ENCODE assay signal across 15 mouse cellular contexts in genomic region chr11:35204084-35204483, GRCm38 (mm10).
A peak's percentile ranks its signal among the peaks of the same experiment; 100 is the strongest.
DNase-seq lines count a peak whose midpoint lies in the region; ATAC-seq and TF ChIP-seq lines count a peak whose summit lies in the region.
"Had no signal": no experiment of that assay in that cellular context is flagged by ENCODE, and none has a peak within 500 bp of the region (broad histone marks: within the 10 kb centered on the region; RNA-seq: fewer than 3 reads in every experiment).

No protein-coding gene starts in this region.

- no peak overlapping the region for H3K4me2 ChIP-seq in intestine, embryonic 15.5 days (replicated peaks)
- no peak overlapping the region for H3K4me2 ChIP-seq in intestine, postnatal 0 days (replicated peaks; ENCODE audit: low read depth)
- H3K4me2 ChIP-seq in neural tube, embryonic 11.5 days (ENCODE audit: low read depth) = no peak overlapping the region
- H3K4me2 ChIP-seq in hindbrain, embryonic 15.5 days = 0 out of 2 replicates have a peak overlapping the region, but pooled peaks have one; percentile 14
- H3K4me2 ChIP-seq in neural tube, embryonic 14.5 days (ENCODE audit: low read depth, low read length) = peak overlapping the region; percentile 12; the same call in 1 of the 2 replicates
- H3K4me2 ChIP-seq in liver, postnatal 0 days (ENCODE audit: low read depth, low read length) = no peak overlapping the region
- H3K4me2 ChIP-seq: embryonic facial prominence, embryonic 12.5 days; heart, embryonic 15.5 days had no signal

- no peaks in the 10 kb centered on the region for H3K27me3 ChIP-seq in intestine, embryonic 15.5 days (replicated peaks)
- no peaks in the 10 kb centered on the region for H3K27me3 ChIP-seq in intestine, postnatal 0 days (replicated peaks; ENCODE audit: control insufficient read depth, insufficient read depth, low read length)
- no peaks in the 10 kb centered on the region for H3K27me3 ChIP-seq in neural tube, embryonic 11.5 days (ENCODE audit: control insufficient read depth, insufficient read depth, low read length)
- H3K27me3 ChIP-seq in hindbrain, embryonic 15.5 days = no peaks in the 10 kb centered on the region
- peaks cover 6% of the 10 kb centered on the region; the same call in 1 of the 2 replicates for H3K27me3 ChIP-seq in neural tube, embryonic 14.5 days (ENCODE audit: control insufficient read depth, insufficient read depth, low read length)
- H3K27me3 ChIP-seq in liver, postnatal 0 days (ENCODE audit: insufficient read depth, low read length) = peaks cover 18% of the 10 kb centered on the region; the same call in 1 of the 2 replicates
- H3K27me3 ChIP-seq: embryonic facial prominence, embryonic 12.5 days; heart, embryonic 15.5 days had no signal

- WGBS in intestine, embryonic 15.5 days = 24% methylated on average over 9 of the region's 9 CpGs
- WGBS in intestine, postnatal 0 days = 25% methylated on average over 9 of the region's 9 CpGs
- WGBS in neural tube, embryonic 11.5 days = 24% methylated on average over 9 of the region's 9 CpGs
- 29% methylated on average over 9 of the region's 9 CpGs for WGBS in hindbrain, embryonic 15.5 days
- WGBS in neural tube, embryonic 14.5 days = 2% methylated on average over 9 of the region's 9 CpGs
- WGBS in liver, postnatal 0 days (ENCODE audit: insufficient replicate concordance) = 47% methylated on average over 9 of the region's 9 CpGs

- H3K36me3 ChIP-seq in intestine, embryonic 15.5 days = no peaks in the 10 kb centered on the region
- no peaks in the 10 kb centered on the region for H3K36me3 ChIP-seq in intestine, postnatal 0 days (ENCODE audit: control insufficient read depth, insufficient read depth)
- H3K36me3 ChIP-seq in neural tube, embryonic 11.5 days (ENCODE audit: control insufficient read depth, insufficient read depth, low read length) = no peaks in the 10 kb centered on the region
- no peaks in the 10 kb centered on the region for H3K36me3 ChIP-seq in hindbrain, embryonic 15.5 days
- H3K36me3 ChIP-seq in neural tube, embryonic 14.5 days (ENCODE audit: control insufficient read depth, insufficient read depth, low read length) = no peaks in the 10 kb centered on the region
- no peaks in the 10 kb centered on the region for H3K36me3 ChIP-seq in liver, postnatal 0 days (replicated peaks; ENCODE audit: insufficient read depth, low read length)
- H3K36me3 ChIP-seq: embryonic facial prominence, embryonic 12.5 days; G1E; heart, embryonic 15.5 days had no signal

- no peak overlapping the region for H3K9ac ChIP-seq in intestine, embryonic 15.5 days
- no peak overlapping the region for H3K9ac ChIP-seq in intestine, postnatal 0 days (ENCODE audit: low read depth, low read length)
- no peak overlapping the region for H3K9ac ChIP-seq in neural tube, embryonic 11.5 days (ENCODE audit: low read length)
- H3K9ac ChIP-seq in hindbrain, embryonic 15.5 days = no peak overlapping the region
- H3K9ac ChIP-seq in neural tube, embryonic 14.5 days (replicated peaks; ENCODE audit: low read depth, low read length) = no peak overlapping the region
- no peak overlapping the region for H3K9ac ChIP-seq in liver, postnatal 0 days (replicated peaks)
- H3K9ac ChIP-seq: embryonic facial prominence, embryonic 12.5 days; heart, embryonic 15.5 days; liver, embryonic 14.5 days had no signal

- peak; percentile 31 for DNase-seq in neural tube, embryonic 11.5 days (ENCODE audit: low spot score)
- DNase-seq in neural tube, embryonic 10.5 days (ENCODE audit: extremely low spot score, low spot score) = no peak
- DNase-seq in liver, postnatal 0 days = no peak
- DNase-seq in B cell, adult 2 months = no peak
- DNase-seq: adrenal gland, postnatal 36 days; right cerebral cortex, postnatal 14 days; thymus, postnatal 4 days had no signal

- H3K4me1 ChIP-seq in intestine, embryonic 15.5 days (replicated peaks) = peaks cover 4% of the 10 kb centered on the region; the same call in 1 of the 2 replicates
- no peaks in the 10 kb centered on the region; the same call in 1 of the 2 replicates for H3K4me1 ChIP-seq in intestine, postnatal 0 days (replicated peaks; ENCODE audit: control insufficient read depth, insufficient read depth, low read length)
- H3K4me1 ChIP-seq in neural tube, embryonic 11.5 days (ENCODE audit: control insufficient read depth, insufficient read depth, low read length) = peaks cover 17% of the 10 kb centered on the region; the same call in 1 of the 2 replicates
- peaks cover 24% of the 10 kb centered on the region for H3K4me1 ChIP-seq in hindbrain, embryonic 15.5 days (replicated peaks)
- peaks cover 26% of the 10 kb centered on the region for H3K4me1 ChIP-seq in neural tube, embryonic 14.5 days (ENCODE audit: control insufficient read depth, insufficient read depth, low read length)
- no peaks in the 10 kb centered on the region for H3K4me1 ChIP-seq in liver, postnatal 0 days (ENCODE audit: insufficient read depth)
- H3K4me1 ChIP-seq: heart, embryonic 15.5 days had no signal

- no peak overlapping the region for H3K27ac ChIP-seq in intestine, embryonic 15.5 days
- no peak overlapping the region for H3K27ac ChIP-seq in intestine, postnatal 0 days (ENCODE audit: low read depth, low read length)
- no peak overlapping the region for H3K27ac ChIP-seq in neural tube, embryonic 11.5 days (ENCODE audit: low read depth, low read length)
- no peak overlapping the region for H3K27ac ChIP-seq in hindbrain, embryonic 15.5 days (replicated peaks)
- 0 out of 2 replicates have a peak overlapping the region, but pooled peaks have one; percentile 8 for H3K27ac ChIP-seq in neural tube, embryonic 14.5 days (ENCODE audit: low read depth, low read length)
- H3K27ac ChIP-seq in liver, postnatal 0 days (ENCODE audit: low read depth) = no peak overlapping the region
- H3K27ac ChIP-seq: embryonic facial prominence, embryonic 12.5 days; heart, embryonic 15.5 days; liver, embryonic 14.5 days had no signal

- peak; percentile 23; the same call in 1 of the 2 replicates for ATAC-seq in intestine, embryonic 15.5 days
- no peak for ATAC-seq in intestine, postnatal 0 days
- ATAC-seq in neural tube, embryonic 11.5 days (ENCODE audit: insufficient read depth, low FRiP score, low TSS enrichment) = peak; percentile 72
- peak; percentile 19; the same call in 1 of the 2 replicates for ATAC-seq in hindbrain, embryonic 15.5 days (ENCODE audit: low FRiP score, low read depth)
- peak; percentile 90 for ATAC-seq in neural tube, embryonic 14.5 days (ENCODE audit: low read depth)
- no peak for ATAC-seq in liver, postnatal 0 days

- no peak for TF ChIP-seq CTCF in intestine, postnatal 0 days (IDR thresholded peaks at IDR 0.05; ENCODE audit: low read depth)
- TF ChIP-seq CTCF in liver, postnatal 0 days (IDR thresholded peaks at IDR 0.05; ENCODE audit: low read depth) = no peak

- no peak overlapping the region for H3K4me3 ChIP-seq in intestine, embryonic 15.5 days (replicated peaks)
- H3K4me3 ChIP-seq in intestine, postnatal 0 days (ENCODE audit: low read depth, low read length) = no peak overlapping the region
- H3K4me3 ChIP-seq in neural tube, embryonic 11.5 days (ENCODE audit: low read depth, low read length) = no peak overlapping the region
- no peak overlapping the region for H3K4me3 ChIP-seq in hindbrain, embryonic 15.5 days
- H3K4me3 ChIP-seq in neural tube, embryonic 14.5 days (ENCODE audit: low read depth, low read length) = no peak overlapping the region
- H3K4me3 ChIP-seq in liver, postnatal 0 days (ENCODE audit: low read depth, low read length) = no peak overlapping the region
- H3K4me3 ChIP-seq: embryonic facial prominence, embryonic 12.5 days; heart, embryonic 15.5 days had no signal

- no peak for TF ChIP-seq EP300 in liver, postnatal 0 days (IDR thresholded peaks at IDR 0.05; ENCODE audit: low read depth)

- H3K9me3 ChIP-seq in intestine, embryonic 15.5 days = no peaks in the 10 kb centered on the region
- no peaks in the 10 kb centered on the region for H3K9me3 ChIP-seq in intestine, postnatal 0 days (ENCODE audit: control insufficient read depth)
- no peaks in the 10 kb centered on the region for H3K9me3 ChIP-seq in neural tube, embryonic 11.5 days (ENCODE audit: control insufficient read depth, low read length)
- no peaks in the 10 kb centered on the region for H3K9me3 ChIP-seq in hindbrain, embryonic 15.5 days
- no peaks in the 10 kb centered on the region for H3K9me3 ChIP-seq in neural tube, embryonic 14.5 days (ENCODE audit: control insufficient read depth, low read length)
- H3K9me3 ChIP-seq in liver, postnatal 0 days (ENCODE audit: low read length) = no peaks in the 10 kb centered on the region
- H3K9me3 ChIP-seq: embryonic facial prominence, embryonic 12.5 days; heart, embryonic 15.5 days had no signal

Comparison
In these comparisons a context has a peak if more than half of its experiments do, and no peak if none do; other contexts are left out.
1. ATAC-seq: peak in intestine, embryonic 15.5 days (single experiment), neural tube, embryonic 11.5 days (single experiment), hindbrain, embryonic 15.5 days (single experiment) and neural tube, embryonic 14.5 days (single experiment); none in intestine, postnatal 0 days (single experiment) and liver, postnatal 0 days (single experiment).
2. H3K4me2 ChIP-seq: peak in hindbrain, embryonic 15.5 days (single experiment) and neural tube, embryonic 14.5 days (single experiment); none in intestine, embryonic 15.5 days (single experiment), intestine, postnatal 0 days (single experiment), neural tube, embryonic 11.5 days (single experiment) and liver, postnatal 0 days (single experiment).